Mouse (Mus musculus) ES-CJ7 (cell line): ENCODE results near the gene Sp2.

Experiments
- DNase-seq: peaks from one replicate; pipeline ENCODE4 v3.0.0; 2011; ENCODE audit warnings: low read depth, low spot score

The Sp2 gene

DNA sequence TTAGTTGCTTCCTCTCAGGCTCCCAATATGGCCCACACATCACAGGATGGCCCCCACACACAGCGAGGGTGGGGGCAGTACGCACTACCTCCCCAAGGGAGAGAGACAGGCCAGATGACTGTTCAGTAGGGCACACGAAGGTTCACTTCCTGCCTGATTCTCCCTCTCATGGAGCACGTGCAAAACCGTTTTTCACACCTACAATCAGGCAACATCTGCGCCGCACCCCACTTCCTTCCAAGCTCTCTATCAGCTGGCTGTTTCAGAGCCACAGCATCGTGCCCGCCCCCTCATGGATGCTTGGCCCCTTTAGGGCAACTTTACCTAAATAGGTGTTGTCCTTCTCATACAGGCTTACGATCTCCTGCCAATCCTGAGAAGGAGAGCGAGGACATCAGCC is 70.1 kb downstream of the Sp2 start:
- DNase-seq, result no peak

DNA sequence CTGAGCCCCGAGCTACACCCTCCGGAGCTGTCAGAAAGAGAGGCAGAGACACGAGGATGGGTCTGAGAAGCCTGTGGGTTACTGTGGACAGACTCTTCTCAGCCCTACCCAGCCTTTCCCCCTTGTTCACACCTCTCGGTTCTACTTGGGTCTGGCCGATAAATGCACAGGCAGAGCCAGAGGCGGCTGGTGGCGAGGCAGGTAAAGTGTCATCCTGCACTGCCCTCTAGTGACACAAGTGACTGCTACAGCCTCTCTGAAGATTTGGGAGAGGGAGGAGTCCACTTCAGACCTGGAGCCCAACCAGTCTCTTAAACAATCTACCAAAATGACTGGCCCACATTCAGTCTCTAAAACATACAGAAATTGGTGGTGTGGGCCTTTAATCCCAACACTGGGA is 72.8 kb downstream of the Sp2 start:
- peak; percentile 88 for DNase-seq

DNA sequence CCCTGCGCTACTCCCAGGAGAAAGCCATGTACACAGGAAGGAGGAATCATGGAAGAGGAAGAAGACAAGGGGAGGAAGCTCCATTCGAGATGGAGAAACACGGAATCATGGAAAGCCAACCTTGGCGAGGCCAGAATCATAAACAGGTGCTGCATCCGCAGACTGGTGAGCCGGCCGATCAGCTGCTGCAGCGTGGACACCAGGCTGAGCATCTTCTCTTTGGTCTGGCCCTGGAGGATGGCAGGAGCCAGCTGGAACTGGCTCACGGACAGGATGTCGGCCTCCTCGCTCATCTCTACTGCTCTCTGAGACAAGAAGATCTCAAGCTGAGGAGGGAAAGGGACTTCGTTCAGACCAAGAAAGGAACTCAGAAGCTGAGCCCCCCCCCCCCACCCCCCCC is 74.2 kb downstream of the Sp2 start:
- DNase-seq, result no peak

DNA sequence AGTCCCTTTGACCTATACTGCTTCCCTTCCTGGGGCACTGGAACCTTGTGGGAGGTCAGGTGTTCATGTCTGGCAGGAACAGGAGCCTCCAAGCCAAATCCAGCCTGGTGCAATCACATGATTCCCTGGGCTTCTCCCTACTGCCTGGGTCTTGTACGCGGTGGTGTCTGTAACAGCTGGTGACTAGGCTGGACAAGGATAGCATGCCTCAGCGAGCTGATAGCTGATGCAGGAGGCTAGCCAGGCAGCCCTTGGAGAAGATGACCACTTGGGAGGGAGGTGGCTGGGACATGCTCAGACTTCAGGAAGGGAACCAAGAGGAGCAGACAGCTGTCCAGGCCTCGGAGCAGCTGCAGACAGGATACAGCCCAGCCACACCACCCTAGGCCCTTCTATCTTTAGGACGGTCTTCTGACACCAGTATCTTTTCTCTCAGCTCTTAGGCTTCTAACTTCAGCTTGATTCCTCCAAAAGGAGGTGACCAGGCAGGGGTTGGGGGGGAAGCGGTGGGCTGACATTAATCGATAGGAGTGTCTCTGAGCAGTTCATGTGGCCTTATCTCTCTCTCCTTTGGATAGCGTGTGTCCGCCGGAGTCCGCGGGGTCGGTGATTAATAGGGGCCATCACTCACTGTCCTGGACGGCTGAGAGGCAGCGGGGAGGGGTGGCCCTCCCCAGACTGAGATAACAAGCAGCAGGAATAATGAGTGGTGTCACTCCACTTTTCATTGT is 76.2 kb downstream of the Sp2 start:
- no peak for DNase-seq
